Mouse (Mus musculus) telencephalon, adult 2 months (tissue): Measurements from ENCODE around the gene R3hdml.
A peak's percentile ranks its signal among the peaks of the same experiment; 100 is the strongest.

Source experiments
- DNase-seq: peaks from one replicate; pipeline ENCODE4 v3.0.0-alpha.2; 2011; ENCODE audit warnings: low read depth, low spot score

R3hdml gene

DNA sequence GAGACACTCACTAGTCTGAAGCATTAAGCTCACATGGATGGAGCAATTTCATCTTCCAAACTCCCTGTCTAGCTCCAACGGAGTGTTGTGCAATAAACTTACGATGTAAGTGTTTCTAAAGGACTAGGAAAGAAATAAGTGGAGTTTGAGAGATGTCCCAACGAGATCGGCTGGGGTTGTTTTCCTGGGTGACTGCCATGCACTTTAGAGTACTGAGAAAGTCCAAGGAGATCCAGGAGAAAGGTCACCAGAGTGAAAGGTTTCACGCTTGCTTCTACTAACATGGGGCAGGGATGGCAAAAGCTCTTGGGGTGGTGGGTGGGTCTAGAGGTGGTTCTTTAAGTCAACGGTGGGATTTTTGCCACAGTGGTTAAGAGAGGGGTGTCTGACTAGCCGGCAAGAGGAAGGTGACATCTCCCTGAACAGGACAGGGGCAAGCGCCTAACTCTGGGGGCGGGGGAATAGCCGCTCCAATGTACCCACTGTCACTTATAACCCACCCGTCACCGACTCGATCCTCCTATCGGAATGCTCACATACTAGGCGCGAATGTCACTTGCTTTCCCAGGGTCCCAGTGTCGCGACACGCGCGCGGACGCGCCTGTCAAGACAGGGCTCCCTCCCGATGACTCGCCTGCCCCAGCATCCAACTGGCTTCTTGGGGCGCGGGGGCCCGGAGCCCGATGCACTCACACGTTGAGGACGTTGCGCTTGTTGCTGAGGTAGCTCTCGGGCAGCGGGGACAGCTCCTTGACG is 20.2 kb upstream of the R3hdml start:
- no peak for DNase-seq

DNA sequence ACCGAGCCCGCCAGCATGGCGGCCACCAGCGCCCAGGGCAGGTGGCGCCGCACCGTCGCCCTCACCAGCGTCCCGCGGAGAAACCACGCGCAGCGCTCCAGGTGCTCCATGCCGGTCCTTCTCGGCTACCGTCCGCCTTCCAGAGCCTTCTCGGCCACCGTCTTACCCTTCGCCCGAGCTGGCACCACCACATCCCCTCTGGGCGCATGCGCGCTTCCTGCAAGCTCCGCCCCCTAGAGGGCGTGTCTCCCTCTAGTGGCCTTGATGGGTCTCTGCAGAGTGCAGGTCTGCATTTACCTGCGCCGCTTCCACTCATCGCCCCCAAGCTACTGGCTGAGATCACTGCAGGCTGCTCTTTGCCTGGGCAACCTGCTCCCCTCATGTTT is 19.7 kb upstream of the R3hdml start, which contains the start of gene Fitm2:
Gene Fitm2, minus strand, starts transcription at position 164 of the 386 bp plus-strand sequence.
- DNase-seq: peak; percentile 92

DNA sequence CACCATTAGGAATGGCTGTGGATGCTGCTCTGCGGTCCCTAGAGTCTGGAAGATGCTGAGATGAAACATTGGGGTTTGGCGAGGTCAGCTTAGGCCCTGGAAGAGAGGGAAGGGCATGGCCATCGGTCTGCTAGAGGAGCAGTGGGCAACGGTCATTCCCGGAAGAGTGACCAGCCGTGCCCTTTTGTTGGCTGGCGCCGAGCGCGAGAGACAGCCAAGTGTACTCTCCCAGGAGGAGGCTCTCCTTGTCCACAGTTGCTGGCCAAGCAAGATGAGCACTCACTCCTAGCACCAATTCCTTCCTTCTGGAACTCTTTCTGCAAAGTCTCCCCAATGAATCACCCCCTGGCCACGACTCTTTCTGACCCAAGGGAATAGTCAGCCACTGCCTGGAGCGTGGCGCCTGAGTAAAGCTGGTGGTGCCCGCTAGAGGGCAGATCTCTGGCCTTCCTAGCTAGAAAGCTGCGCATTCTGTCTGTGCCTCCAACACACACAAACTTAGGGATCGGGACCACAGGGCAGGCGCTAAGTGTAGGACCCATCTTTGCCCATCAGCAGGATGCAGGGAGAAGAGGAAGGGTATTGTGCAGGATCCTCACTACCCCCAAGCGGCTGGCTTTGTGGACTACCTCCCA is 11.8 kb upstream of the R3hdml start:
- no peak for DNase-seq

DNA sequence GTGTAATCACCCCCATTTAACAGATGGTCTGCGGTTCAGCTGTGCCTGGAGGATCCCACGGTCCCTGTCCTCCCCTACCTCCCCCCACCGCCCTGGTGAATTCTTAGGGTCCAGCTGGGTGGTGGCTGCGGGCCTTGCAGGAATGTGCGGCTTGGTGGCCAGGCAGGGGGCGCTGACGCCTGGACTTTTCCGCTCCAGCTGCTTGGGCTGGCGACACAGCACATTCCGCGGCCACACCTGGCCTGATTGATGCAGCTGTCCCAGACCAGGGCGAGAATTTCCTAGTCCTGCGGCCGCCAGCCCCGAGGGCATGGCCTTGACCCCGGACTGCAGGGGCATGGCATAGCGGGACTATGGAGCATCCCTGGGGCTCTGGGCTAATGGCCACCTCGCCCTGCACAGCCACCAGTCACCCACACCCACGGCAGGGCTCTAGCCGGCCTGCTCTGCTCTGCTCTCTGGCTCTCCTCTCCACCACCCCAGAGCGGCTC is 10.5 kb upstream of the R3hdml start:
- no peak for DNase-seq

DNA sequence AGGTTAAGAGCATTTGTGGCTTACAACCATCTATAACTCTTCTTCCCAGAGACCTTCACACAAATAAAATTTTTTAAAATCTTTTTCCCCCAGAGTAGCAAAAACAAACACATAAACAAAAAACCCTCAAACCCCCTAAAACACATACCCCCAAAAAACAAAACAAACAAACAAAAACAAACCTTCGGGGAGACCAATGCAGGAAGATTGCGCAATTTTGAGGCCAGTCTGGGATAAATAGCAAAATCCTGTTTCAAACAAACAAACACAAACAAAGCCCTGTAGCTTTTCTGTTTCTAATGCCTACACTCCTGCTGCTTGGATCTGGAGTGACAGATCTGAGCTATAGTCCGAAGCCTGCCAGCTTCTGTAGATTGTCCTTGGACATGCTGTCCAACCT is 4.8 kb upstream of the R3hdml start:
- no peak for DNase-seq

DNA sequence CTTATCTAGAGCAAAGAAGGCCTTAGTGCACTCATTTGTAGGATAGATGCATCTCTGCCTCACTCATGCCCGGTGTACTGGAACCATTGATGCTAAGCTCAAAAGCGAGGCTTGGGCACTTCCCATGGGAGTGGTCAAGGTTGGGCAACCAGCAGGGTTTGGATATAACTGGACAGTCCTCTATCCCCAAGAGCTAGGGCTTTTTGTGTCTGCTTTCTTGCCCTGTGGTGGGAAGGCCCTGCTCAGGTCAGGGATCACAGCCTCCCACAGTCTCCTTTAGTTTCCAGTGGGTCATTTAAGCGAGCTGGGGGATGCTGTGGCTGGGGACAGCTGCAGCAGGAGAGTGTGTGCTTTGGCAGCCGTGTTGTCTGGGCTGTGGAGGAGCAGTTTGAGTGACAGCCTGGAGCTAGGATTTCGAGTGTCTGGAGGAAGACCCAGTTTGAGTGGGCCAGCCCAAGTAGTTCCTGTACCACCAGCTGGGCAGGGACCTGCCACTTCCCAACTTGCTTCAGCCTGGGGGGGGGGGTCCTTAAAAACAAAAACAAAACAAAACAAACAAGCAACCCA is 2.3 kb upstream of the R3hdml start:
- DNase-seq: no peak

DNA sequence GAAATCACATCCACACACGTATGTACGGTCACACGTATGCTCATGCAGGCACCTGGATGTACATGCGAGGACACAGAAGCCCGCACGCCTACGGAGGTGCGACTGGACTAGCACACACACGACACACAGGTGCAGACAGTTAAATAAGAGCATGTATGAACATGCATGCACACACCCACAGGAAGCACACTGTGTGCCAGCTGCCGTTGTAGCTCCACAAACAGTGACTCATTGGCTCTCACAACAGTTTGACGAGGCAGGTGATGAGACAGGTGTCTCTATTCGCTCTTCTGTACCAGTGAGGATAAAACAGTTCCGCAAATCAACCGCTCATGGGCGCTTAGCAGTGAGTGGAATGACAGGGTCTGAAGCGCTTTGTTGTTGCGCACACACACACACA is 1.5 kb upstream of the R3hdml start:
- no peak for DNase-seq

DNA sequence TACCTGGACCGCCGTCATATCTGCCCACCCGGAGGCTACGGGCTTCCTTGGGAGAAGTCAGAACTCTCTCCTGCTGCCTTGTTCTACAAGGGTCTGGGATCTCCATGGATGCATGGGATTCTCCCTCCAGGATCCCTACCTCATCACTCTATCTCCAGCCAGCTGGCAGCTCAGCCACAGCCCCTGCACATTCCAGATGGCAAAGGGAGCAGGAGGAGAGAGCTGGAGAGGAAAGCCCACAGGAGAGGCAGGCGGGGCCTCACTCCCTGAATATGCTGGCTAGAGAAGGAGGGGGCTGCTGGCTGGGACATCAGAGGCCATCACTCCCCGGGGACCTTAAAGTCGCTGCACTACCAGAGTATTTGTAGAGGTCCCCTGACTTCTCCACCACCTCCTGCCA is 767 bp upstream of the R3hdml start:
- no peak for DNase-seq

DNA sequence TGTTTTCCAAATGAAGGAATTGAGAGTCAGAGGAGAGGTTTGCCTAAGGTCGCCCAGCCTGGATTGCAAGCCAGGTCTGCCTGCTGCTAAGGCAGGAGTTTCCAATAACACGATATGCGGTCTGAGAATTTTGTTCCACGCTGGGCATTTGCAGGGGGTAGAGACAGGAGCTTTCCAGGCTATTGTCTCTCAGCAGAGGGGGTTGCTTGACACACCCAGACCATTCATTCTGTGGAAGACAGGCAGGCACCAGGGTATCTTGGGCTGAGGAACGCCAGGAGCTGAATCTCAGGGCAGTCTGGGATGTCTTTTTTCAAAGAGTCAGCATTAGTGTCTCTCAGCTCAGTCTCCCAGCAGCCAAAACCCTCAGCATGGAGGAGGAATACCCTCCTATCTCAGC is 913 bp downstream of the R3hdml start:
- no peak for DNase-seq

DNA sequence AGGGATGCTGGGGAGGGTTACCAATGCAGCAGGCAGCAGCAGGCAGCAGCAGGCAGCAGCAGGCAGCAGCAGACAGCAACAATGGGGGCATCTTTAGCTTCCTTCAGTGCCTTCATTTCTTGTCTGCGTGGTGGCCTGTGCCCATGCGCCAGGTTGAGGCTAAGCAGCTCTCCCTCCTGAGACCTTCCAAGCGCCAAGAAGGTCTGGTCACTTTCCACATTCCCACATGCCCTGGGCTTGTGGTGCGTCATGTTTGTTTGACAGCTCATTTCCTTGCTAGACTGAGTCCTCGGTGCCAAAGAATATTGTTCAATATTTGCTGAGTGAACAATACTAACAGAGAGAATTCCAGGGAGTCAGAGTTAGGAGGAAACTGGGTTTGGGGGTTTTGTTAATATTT is 1.9 kb downstream of the R3hdml start:
- no peak for DNase-seq

DNA sequence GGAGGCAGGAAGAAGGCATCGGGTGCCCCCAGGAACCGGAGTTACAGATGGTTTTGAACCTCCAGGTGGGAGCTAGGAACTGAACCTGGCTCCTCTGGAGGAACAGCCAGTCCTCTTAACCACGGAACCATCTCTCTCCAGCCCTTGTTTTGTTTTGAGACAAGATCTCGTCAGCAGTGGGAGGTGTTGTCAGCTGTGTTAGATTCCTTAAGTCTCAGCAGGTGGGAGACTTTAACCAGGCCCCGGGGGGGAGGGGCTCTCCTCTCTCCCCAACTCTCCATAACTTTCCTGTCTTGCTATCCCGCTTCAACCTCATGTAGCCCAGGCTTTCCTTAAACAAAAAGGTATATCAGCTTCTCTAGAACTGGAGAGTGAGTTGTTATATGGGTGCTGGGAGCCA is 2.3 kb downstream of the R3hdml start:
- DNase-seq: no peak

DNA sequence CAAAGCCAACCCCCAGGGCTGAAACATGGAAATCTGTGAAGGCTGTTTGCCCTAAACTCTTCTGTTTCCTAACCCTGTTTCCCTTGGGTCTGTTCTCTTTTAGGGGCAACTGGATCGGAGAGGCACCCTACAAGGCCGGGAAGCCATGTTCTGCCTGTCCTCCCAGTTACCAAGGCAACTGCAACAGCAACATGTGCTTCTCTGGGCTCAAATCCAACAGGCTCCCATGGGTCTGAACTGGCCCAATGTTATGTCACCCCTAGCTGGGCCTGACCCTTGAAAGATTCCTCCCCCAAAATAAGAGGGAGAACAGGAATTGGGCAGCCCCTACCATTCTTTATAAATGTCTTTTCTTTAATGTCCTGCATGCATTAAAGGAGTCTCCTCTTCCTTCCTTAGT is 10.1 kb downstream of the R3hdml start:
- no peak for DNase-seq

DNA sequence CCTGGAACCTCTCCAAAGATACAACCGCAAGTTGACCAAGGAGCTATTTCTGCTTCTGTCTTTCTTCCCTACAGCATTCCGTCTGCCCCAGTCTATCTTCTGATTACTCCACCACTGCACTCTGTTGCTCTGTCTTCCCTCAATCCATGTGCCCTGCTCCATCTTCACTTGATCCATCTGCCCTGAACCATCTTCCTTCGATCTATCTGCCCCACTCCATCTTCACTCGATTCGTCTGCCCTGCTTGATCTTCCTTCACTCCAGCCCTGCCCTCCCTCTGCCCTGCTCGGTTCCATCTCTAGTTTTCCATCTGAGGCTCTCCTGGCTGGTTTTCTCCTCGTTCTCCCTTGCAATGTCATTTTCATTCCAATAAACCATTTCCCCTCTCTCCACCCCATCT is 11.1 kb downstream of the R3hdml start:
- DNase-seq: no peak

DNA sequence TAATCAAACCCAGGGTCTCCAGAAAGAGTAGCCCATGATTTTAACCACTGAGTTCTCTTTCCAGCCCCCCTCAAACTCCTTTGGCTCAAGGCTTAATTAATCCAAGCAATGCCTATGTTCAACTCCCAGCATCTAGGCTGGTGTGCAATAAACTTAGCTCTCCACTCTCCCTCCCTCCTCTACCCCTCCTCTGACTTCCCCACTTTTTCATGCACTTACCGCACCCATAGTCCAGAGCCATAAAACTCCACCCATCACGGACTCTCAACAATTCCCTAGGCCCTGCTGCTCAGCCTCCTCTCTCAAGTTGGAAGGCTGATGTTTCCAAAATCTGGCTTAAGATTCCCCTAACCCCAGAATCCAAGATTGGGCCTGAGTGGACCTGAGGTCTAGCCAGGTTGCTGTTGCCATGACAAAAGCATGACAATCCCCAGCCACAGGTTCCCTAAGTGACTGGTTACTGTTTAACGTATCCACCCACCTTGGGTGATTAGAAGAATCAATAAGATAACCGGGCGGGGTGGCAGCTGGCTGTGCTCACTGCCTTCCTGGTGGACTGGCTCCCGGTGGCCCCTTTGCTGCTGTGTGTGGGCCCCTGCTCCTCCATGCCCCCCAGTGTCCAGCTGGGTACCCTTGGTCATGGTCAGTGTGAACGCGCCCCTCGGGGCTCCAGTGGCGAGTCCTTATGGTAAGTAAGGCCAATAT is 14.3 kb downstream of the R3hdml start, which contains the start of gene Hnf4a:
Gene Hnf4a, plus strand, starts transcription at position 509 of the 705 bp plus-strand sequence.
- no peak for DNase-seq

DNA sequence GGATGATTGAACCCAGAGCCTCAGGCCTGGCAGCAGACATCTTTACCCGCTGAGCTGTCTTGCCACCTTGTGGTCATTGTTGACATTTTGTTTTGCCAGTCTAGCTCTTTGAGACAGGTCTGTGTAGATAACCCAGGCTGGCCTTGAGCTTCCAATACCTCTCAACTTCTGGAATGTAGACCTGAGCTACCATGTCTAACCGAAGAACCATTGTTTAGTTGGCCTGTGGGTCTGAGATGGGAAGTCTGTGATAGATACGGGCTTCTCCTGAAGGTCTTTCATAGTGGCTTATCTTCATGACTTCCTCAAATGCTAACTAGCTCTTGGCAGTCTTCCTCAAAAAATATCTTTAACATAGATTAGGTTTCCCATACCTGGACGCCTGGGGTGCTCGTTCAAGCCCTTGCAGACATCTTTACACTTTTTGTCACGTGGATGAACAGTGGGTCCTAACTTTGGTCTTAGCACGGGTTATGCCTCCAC is 33.7 kb downstream of the R3hdml start:
- DNase-seq: no peak

DNA sequence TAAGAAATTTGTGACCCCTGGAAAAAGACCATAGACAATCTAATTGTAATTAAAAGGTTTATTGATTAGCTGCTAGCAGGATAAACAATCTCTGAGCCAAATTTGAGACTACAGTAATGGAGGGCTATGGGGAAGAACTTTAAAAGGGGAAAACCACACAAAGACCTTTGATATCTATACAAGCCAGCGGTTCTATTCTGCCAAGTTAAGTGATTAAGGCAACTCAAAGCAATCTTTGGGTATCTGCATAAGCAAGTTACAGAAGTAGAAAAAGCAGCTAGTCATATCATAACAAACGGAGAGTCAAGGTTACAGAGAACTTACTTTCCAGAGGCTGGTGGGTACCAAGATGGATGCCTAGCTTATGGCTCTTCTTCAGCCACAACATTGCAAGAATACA is 35.4 kb downstream of the R3hdml start:
- no peak for DNase-seq

DNA sequence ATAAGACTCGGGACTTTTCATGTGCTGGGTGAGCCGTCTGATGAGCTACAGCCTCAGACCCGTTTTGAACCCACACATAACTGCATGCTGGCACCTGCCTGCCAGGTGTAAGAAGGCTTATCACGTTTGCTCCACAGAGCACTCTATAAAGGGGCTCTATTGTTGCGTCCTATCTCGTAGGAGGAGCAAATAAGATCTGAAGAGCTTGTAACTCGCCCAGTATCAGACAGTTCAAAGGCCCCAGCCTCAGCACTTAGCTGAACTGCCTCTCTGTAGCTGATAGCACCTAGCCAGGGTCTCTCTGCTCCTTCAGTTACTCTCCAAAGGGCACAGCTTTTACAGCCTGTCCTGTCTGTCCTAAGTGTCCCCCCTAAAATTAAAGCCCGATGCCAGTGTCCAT is 38.3 kb downstream of the R3hdml start:
- no peak for DNase-seq

DNA sequence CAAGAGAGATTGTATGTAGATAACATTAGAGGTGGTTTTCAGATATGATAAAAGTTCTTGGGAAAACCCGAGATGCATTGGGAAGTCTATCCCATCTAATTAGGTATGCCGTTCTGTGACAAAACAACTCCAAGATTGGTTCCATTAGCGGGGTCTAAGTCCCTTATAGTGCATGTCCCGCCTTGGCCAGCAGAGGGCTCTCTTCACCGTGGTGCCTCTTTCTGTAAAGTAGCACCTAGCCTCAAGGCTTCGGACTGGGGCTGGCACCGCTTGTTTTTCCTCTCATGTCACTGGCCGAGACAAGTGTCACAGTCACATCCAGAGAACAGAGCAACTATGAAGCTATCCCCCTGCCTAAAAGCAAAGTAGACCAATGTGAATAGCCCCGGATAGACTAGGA is 39.8 kb downstream of the R3hdml start:
- DNase-seq: peak; percentile 21

DNA sequence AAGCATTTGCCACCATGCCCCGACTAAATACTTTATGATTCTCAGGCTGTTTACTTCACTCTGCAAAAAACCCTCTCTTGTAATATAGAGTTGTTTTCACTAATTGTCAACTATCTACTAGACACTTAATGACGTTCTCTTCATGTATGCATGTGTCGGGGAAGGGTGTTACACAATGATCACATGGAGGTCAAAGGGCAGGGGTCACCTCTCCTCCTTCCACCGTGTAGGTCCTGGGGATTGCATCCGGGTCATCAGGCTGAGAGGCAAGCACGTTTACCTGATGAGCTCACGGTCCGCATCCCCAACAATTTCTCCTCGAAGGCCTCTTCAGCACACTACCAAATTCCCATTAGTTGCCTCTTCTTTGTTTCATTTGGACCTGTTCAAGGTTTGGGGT is 41.1 kb downstream of the R3hdml start:
- DNase-seq: no peak

DNA sequence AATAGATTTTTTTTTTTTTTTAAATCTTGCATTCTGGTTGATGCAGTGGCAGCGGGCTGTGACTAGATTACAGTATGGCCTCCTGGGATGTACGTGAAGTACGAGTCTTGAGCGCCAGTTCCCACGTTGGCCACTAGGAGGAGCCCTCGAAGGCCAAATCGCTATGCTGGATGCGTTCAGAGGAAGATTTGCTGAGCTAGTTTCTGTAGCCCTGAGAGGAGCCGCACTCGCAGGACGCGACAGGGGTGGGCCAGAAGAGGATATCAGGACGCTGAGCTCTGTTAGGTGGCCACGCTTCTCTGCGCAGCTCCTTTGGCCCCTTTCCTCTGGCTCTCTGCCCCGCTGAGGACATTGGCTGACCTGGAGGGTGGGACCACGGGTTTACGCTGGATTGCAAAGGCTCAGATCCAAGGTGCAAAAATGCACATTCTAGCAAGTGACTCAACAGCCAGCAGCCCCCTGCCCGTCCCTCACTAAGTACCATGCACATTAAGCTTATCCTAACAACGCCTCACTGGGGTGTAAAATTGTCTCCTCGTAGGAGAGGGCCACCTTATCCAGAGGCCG is 42.9 kb downstream of the R3hdml start:
- DNase-seq: peak; percentile 62

DNA sequence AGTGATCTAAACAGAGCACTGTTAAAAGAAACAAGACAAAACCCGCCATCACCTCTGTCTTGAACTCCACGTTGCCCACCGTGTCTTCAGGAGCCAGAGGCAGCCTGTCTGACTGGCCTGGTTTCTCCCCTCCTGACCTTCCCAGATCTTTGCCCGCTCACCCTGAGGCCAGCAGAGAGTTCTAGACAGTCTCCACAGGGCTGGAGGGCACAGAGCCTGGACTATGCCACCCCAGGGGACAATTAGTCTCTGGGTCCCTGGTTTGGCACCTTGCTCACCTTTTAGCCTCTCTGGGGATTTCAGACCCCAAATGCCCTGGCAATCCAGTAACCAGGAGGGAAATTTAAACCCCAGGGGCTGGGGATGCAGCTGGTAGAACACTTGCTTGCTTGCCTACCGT is 45.3 kb downstream of the R3hdml start:
- no peak for DNase-seq

DNA sequence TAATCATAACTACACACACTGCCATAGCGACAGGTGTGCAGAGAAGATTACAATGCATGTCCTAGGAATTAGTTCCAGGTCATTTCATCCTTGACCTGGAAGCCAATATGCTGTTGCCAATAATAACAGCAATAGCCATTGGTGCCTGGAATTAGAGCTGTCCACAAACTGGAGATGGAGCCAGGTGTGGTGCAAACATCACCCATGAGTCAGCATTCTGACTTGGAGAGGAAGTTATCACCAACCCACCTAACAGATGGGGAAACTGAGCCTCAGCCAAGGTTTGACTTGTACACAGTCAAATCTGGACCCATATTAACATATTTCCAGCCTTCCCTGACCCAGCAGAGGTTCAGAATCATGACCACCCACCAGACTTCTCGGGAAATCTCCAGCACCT is 46.3 kb downstream of the R3hdml start:
- no peak for DNase-seq
